Mouse (Mus musculus) cerebellum, adult (tissue): ENCODE measurements around the gene Ppp6r3.

ENCODE experiments used
- ATAC-seq: cut with Nextera tagmentation; 2 replicates; pipeline ENCODE4 v1.9.2; 2017; ENCODE audit warnings: mild to moderate bottlenecking, moderate library complexity, mixed read lengths; ENCODE audit not compliant: insufficient number of reproducible peaks, low FRiP score, low TSS enrichment

The Ppp6r3 gene

GRCm38 (mm10) chr19:3436840-3437239, 138.7 kb downstream of the Ppp6r3 start:
- ATAC-seq, result no peak

- ATAC-seq, result no peak
Observed at GRCm38 (mm10) chr19:3435824-3436223, 139.7 kb downstream of the Ppp6r3 start.

GRCm38 (mm10) chr19:3434641-3435040, 140.9 kb downstream of the Ppp6r3 start:
- ATAC-seq, result no peak

GRCm38 (mm10) chr19:3434124-3434523, 141.4 kb downstream of the Ppp6r3 start:
- ATAC-seq, result no peak

GRCm38 (mm10) chr19:3431969-3432368, 143.6 kb downstream of the Ppp6r3 start:
- ATAC-seq, result no peak

GRCm38 (mm10) chr19:3431066-3431465, 144.5 kb downstream of the Ppp6r3 start:
- ATAC-seq, result no peak

- ATAC-seq, result no peak
Observed at GRCm38 (mm10) chr19:3429156-3429816, 146.3 kb downstream of the Ppp6r3 start.

- no peak for ATAC-seq
Observed at GRCm38 (mm10) chr19:3428057-3428830, 147.3 kb downstream of the Ppp6r3 start.

- ATAC-seq, result no peak
Observed at GRCm38 (mm10) chr19:3424214-3424613, 151.3 kb downstream of the Ppp6r3 start.

GRCm38 (mm10) chr19:3422981-3423380, 152.6 kb downstream of the Ppp6r3 start:
- ATAC-seq, result no peak

GRCm38 (mm10) chr19:3422488-3422887, 153.1 kb downstream of the Ppp6r3 start:
- ATAC-seq, result no peak

- no peak for ATAC-seq
Observed at GRCm38 (mm10) chr19:3419251-3419650, 156.3 kb downstream of the Ppp6r3 start.

GRCm38 (mm10) chr19:3414268-3414733, 161.2 kb downstream of the Ppp6r3 start, which contains the start of gene Gal:
Gene Gal, minus strand, starts transcription at chr19:3414544.
- ATAC-seq, result no peak

GRCm38 (mm10) chr19:3405531-3406281, 169.8 kb downstream of the Ppp6r3 start:
- ATAC-seq, result no peak
